Mouse (Mus musculus) liver, adult 2 months (tissue): ENCODE results near the gene Bcar3.

ENCODE experiments used
- CTCF ChIP-seq: fragments of 200-500 bp; IDR thresholded peaks from 2 replicates; pipeline ENCODE4 v1.5.1; 2011; ENCODE audit warnings: low read depth, low read length, control low read depth
- POLR2A ChIP-seq: fragments of 200-500 bp; IDR thresholded peaks from 2 replicates; pipeline ENCODE4 v1.6.1; 2011; ENCODE audit warnings: low read length, control low read depth; ENCODE audit not compliant: insufficient read depth; ENCODE audit errors: extremely low read depth

GRCm38 (mm10) chr3:122480986-122481385 lies 187.1 kb downstream of the Bcar3 start:
- TF ChIP-seq CTCF (no peak), POLR2A (no peak)
